Mouse (Mus musculus) embryonic facial prominence, embryonic 13.5 days (tissue): ENCODE measurements around the gene Foxp1. TPM values are rescaled to one million over a fixed set of nuclear protein-coding genes. Genes with fewer than 3 reads are reported as not detected.

Experiments used
- ATAC-seq: fragments of 200-750 bp; cut with Nextera tagmentation; 2 replicates; pipeline ENCODE4 v1.8.0; 2017; ENCODE audit warnings: low read depth; ENCODE audit not compliant: insufficient number of reproducible peaks, insufficient read depth, low FRiP score, low TSS enrichment
- H3K27ac ChIP-seq: fragments of 300-500 bp; sonication (generic); 2 replicates; pipeline ENCODE4 v1.5.1; 2015; ENCODE audit warnings: moderate library complexity, mild to moderate bottlenecking, inconsistent platforms
- H3K27me3 ChIP-seq: fragments of 300-500 bp; sonication (generic); 2 replicates; pipeline ENCODE4 v1.6.1; 2015; ENCODE audit warnings: mild to moderate bottlenecking, inconsistent platforms
- H3K36me3 ChIP-seq: fragments of 300-500 bp; sonication (generic); 2 replicates; pipeline ENCODE4 v1.6.1; 2015; ENCODE audit warnings: mild to moderate bottlenecking, inconsistent platforms
- H3K4me1 ChIP-seq: fragments of 300-500 bp; sonication (generic); 2 replicates; pipeline ENCODE4 v1.6.1; 2015; ENCODE audit warnings: inconsistent platforms
- H3K4me2 ChIP-seq: fragments of 300-500 bp; sonication (generic); 2 replicates; pipeline ENCODE4 v1.6.1; 2015; ENCODE audit warnings: moderate library complexity, mild to moderate bottlenecking, inconsistent platforms
- H3K4me3 ChIP-seq: fragments of 300-500 bp; sonication (generic); 2 replicates; pipeline ENCODE4 v1.5.1; 2015; ENCODE audit warnings: mild to moderate bottlenecking, inconsistent platforms
- H3K9ac ChIP-seq: fragments of 300-500 bp; sonication (generic); 2 replicates; pipeline ENCODE4 v1.6.1; 2015; ENCODE audit warnings: mild to moderate bottlenecking, inconsistent platforms
- H3K9me3 ChIP-seq: fragments of 300-500 bp; sonication (generic); 2 replicates; pipeline ENCODE4 v1.6.1; 2016; ENCODE audit warnings: inconsistent platforms
- WGBS: fragments of 180-500 bp; shearing (Covaris S2); methylation state at CpG from one replicate; pipeline ENCODE4 v1.1.7; 2015; ENCODE audit warnings: mixed read lengths; 5-methylcytosine and 5-hydroxymethylcytosine counted together
- polyA plus RNA-seq: library from polyadenylated mRNA; unstranded; fragments of >200 nt; fragmentation: Nextera tagmentation; extraction: Ambion mirVana; gene quantifications from 2 replicates; pipeline ENCODE4 v1.2.1, GENCODE M21; 2015

Foxp1 gene
- polyA plus RNA-seq, 1 experiment from 2014 or later = 66.7 TPM

- Histone ChIP-seq H3K36me3 (no peaks in the 10 kb centered on the region), H3K9me3 (no peaks in the 10 kb centered on the region), H3K9ac (no peak overlapping the region), H3K4me2 (no peak overlapping the region), H3K4me3 (no peak overlapping the region), H3K4me1 (peaks cover 21% of the 10 kb centered on the region), H3K27ac (no peak overlapping the region), H3K27me3 (no peaks in the 10 kb centered on the region)
- ATAC-seq = no peak
- WGBS = 94% methylated on average over 1 of the region's 1 CpGs
Observed at GRCm38 (mm10) chr6:98996346-98996745, 526.2 kb downstream of the Foxp1 start.

GRCm38 (mm10) chr6:98995681-98996080 is 526.8 kb downstream of the Foxp1 start:
- 85% methylated on average over 4 of the region's 4 CpGs for WGBS
- no peaks in the 10 kb centered on the region for H3K36me3 ChIP-seq
- H3K4me3 ChIP-seq = no peak overlapping the region
- H3K4me1 ChIP-seq = peaks cover 14% of the 10 kb centered on the region
- no peak overlapping the region for H3K9ac ChIP-seq
- no peak overlapping the region for H3K27ac ChIP-seq
- H3K4me2 ChIP-seq = no peak overlapping the region
- ATAC-seq = no peak
- no peaks in the 10 kb centered on the region for H3K27me3 ChIP-seq
- no peaks in the 10 kb centered on the region for H3K9me3 ChIP-seq

- WGBS = 86% methylated on average over 4 of the region's 4 CpGs
Observed at GRCm38 (mm10) chr6:98994902-98995301, 527.6 kb downstream of the Foxp1 start.

GRCm38 (mm10) chr6:98994104-98994787 is 528.3 kb downstream of the Foxp1 start:
- Histone ChIP-seq H3K4me3 (no peak overlapping the region), H3K36me3 (0 out of 2 replicates have a peak, but pooled peaks cover 2% of the 10 kb centered on the region), H3K9ac (no peak overlapping the region), H3K4me1 (peaks cover 7% of the 10 kb centered on the region; the same call in 1 of the 2 replicates), H3K9me3 (no peaks in the 10 kb centered on the region), H3K27me3 (no peaks in the 10 kb centered on the region), H3K4me2 (no peak overlapping the region), H3K27ac (no peak overlapping the region)
- ATAC-seq = no peak
- WGBS = 66% methylated on average over 21 of the region's 21 CpGs

More at GRCm38 (mm10) chr6:98994902-98995301, 527.6 kb downstream of the Foxp1 start:
- Histone ChIP-seq H3K27me3 (no peaks in the 10 kb centered on the region), H3K9me3 (no peaks in the 10 kb centered on the region), H3K4me1 (peaks cover 9% of the 10 kb centered on the region; the same call in 1 of the 2 replicates), H3K36me3 (0 out of 2 replicates have a peak, but pooled peaks cover 2% of the 10 kb centered on the region), H3K4me2 (no peak overlapping the region), H3K4me3 (no peak overlapping the region), H3K27ac (no peak overlapping the region), H3K9ac (no peak overlapping the region)
- ATAC-seq = no peak

- no peaks in the 10 kb centered on the region for H3K27me3 ChIP-seq
- no peak overlapping the region for H3K27ac ChIP-seq
- no peak for ATAC-seq
- H3K4me3 ChIP-seq = no peak overlapping the region
- H3K9ac ChIP-seq = no peak overlapping the region
- H3K4me1 ChIP-seq = peaks cover 7% of the 10 kb centered on the region; the same call in 1 of the 2 replicates
- WGBS = 83% methylated on average over 3 of the region's 3 CpGs
- H3K4me2 ChIP-seq = no peak overlapping the region
- H3K9me3 ChIP-seq = no peaks in the 10 kb centered on the region
- H3K36me3 ChIP-seq = 0 out of 2 replicates have a peak, but pooled peaks cover 2% of the 10 kb centered on the region
Observed at GRCm38 (mm10) chr6:98993231-98993630, 529.3 kb downstream of the Foxp1 start.

- Histone ChIP-seq H3K4me2 (no peak overlapping the region), H3K4me3 (no peak overlapping the region), H3K9ac (no peak overlapping the region), H3K4me1 (peaks cover 7% of the 10 kb centered on the region; the same call in 1 of the 2 replicates), H3K9me3 (no peaks in the 10 kb centered on the region), H3K36me3 (0 out of 2 replicates have a peak, but pooled peaks cover 2% of the 10 kb centered on the region), H3K27ac (no peak overlapping the region), H3K27me3 (no peaks in the 10 kb centered on the region)
- ATAC-seq = no peak
- 75% methylated on average over 7 of the region's 7 CpGs for WGBS
Observed at GRCm38 (mm10) chr6:98992772-98993147, 529.8 kb downstream of the Foxp1 start.

- 76% methylated on average over 5 of the region's 5 CpGs for WGBS
- Histone ChIP-seq H3K4me3 (no peak overlapping the region), H3K27ac (no peak overlapping the region), H3K27me3 (no peaks in the 10 kb centered on the region), H3K36me3 (0 out of 2 replicates have a peak, but pooled peaks cover 2% of the 10 kb centered on the region), H3K9me3 (no peaks in the 10 kb centered on the region), H3K4me1 (peaks cover 7% of the 10 kb centered on the region; the same call in 1 of the 2 replicates), H3K9ac (no peak overlapping the region), H3K4me2 (no peak overlapping the region)
- no peak for ATAC-seq
Observed at GRCm38 (mm10) chr6:98991900-98992771, 530.4 kb downstream of the Foxp1 start.

GRCm38 (mm10) chr6:98987533-98988169 is 534.9 kb downstream of the Foxp1 start:
- Histone ChIP-seq H3K27ac (no peak overlapping the region), H3K36me3 (0 out of 2 replicates have a peak, but pooled peaks cover 2% of the 10 kb centered on the region), H3K4me2 (no peak overlapping the region), H3K27me3 (no peaks in the 10 kb centered on the region), H3K4me1 (no peaks in the 10 kb centered on the region; the same call in 1 of the 2 replicates), H3K9me3 (no peaks in the 10 kb centered on the region), H3K9ac (no peak overlapping the region), H3K4me3 (no peak overlapping the region)
- no peak for ATAC-seq
- WGBS = 83% methylated on average over 6 of the region's 6 CpGs

- Histone ChIP-seq H3K4me2 (no peak overlapping the region), H3K9ac (no peak overlapping the region), H3K9me3 (no peaks in the 10 kb centered on the region), H3K4me1 (peaks cover 3% of the 10 kb centered on the region; the same call in 1 of the 2 replicates), H3K36me3 (0 out of 2 replicates have a peak, but pooled peaks cover 2% of the 10 kb centered on the region), H3K4me3 (no peak overlapping the region), H3K27me3 (no peaks in the 10 kb centered on the region), H3K27ac (no peak overlapping the region)
- WGBS = 84% methylated on average over 2 of the region's 2 CpGs
- ATAC-seq = no peak
Observed at GRCm38 (mm10) chr6:98985452-98985851, 537.1 kb downstream of the Foxp1 start.

GRCm38 (mm10) chr6:98984626-98985025 is 537.9 kb downstream of the Foxp1 start:
- WGBS = 81% methylated on average over 6 of the region's 6 CpGs
- Histone ChIP-seq H3K27ac (no peak overlapping the region), H3K4me3 (no peak overlapping the region), H3K36me3 (no peaks in the 10 kb centered on the region), H3K9me3 (no peaks in the 10 kb centered on the region), H3K27me3 (no peaks in the 10 kb centered on the region), H3K4me1 (peaks cover 3% of the 10 kb centered on the region; the same call in 1 of the 2 replicates), H3K9ac (no peak overlapping the region), H3K4me2 (no peak overlapping the region)
- no peak for ATAC-seq

- Histone ChIP-seq H3K4me1 (peaks cover 3% of the 10 kb centered on the region; the same call in 1 of the 2 replicates), H3K36me3 (no peaks in the 10 kb centered on the region), H3K27me3 (no peaks in the 10 kb centered on the region), H3K4me3 (no peak overlapping the region), H3K4me2 (no peak overlapping the region), H3K9ac (no peak overlapping the region), H3K9me3 (no peaks in the 10 kb centered on the region), H3K27ac (no peak overlapping the region)
- WGBS = 69% methylated on average over 2 of the region's 2 CpGs
- ATAC-seq = no peak
Observed at GRCm38 (mm10) chr6:98984026-98984425, 538.5 kb downstream of the Foxp1 start.
